Mouse (Mus musculus) cortical plate, adult 2 months (tissue): Measurements from ENCODE around the gene Klhl26. TPM values are rescaled to one million over a fixed set of nuclear protein-coding genes. Genes with fewer than 3 reads are reported as not detected.

Experiments used
- H3K27ac ChIP-seq: fragments of 200-500 bp; 2 replicates; pipeline ENCODE4 v1.5.1; 2012; ENCODE audit warnings: low read length, control low read depth, inconsistent platforms; ENCODE audit not compliant: insufficient read depth
- H3K4me1 ChIP-seq: fragments of 200-500 bp; 2 replicates; pipeline ENCODE4 v1.6.1; 2011; ENCODE audit warnings: low read length; ENCODE audit not compliant: control insufficient read depth, insufficient read depth
- H3K4me3 ChIP-seq: fragments of 200-500 bp; 2 replicates; pipeline ENCODE4 v1.5.1; 2011; ENCODE audit warnings: mild to moderate bottlenecking, low read length, control low read depth; ENCODE audit not compliant: insufficient read depth
- CTCF ChIP-seq: fragments of 200-500 bp; IDR thresholded peaks from 2 replicates; pipeline ENCODE4 v1.5.1; 2011; ENCODE audit warnings: mild to moderate bottlenecking, control low read depth, low read length; ENCODE audit not compliant: insufficient read depth; ENCODE audit errors: extremely low read depth
- POLR2A ChIP-seq: fragments of 200-500 bp; IDR thresholded peaks from 2 replicates; pipeline ENCODE4 v1.6.1; 2011; ENCODE audit warnings: mild to moderate bottlenecking, low read length, control low read depth; ENCODE audit not compliant: insufficient read depth; ENCODE audit errors: extremely low read depth
- polyA plus RNA-seq: library from polyadenylated mRNA; depleted of rRNA; stranded (reverse); fragments of >200 nt; gene quantifications from 2 replicates; pipeline ENCODE4 v1.2.3, GENCODE M21; 2012

Klhl26 gene
- polyA plus RNA-seq, 1 experiment, result 66.9 TPM

GRCm38 (mm10) chr8:70510228-70510915 is 33.6 kb upstream of the Klhl26 start, which contains the start of gene Uba52:
TSS of gene Uba52 (minus strand) at chr8:70510801.
- no peak for TF ChIP-seq CTCF
- TF ChIP-seq POLR2A, result peak; percentile 84
- H3K4me3 ChIP-seq, result peak within 1 kb of the TSS; percentile 58
- H3K27ac ChIP-seq, result peak within 1 kb of the TSS; percentile 79
- peaks cover 6% of the 10 kb centered on the region for H3K4me1 ChIP-seq

- Histone ChIP-seq H3K4me3 (peak overlapping the region; percentile 58), H3K27ac (no peak overlapping the region), H3K4me1 (peaks cover 6% of the 10 kb centered on the region)
- no peak for TF ChIP-seq POLR2A
- no peak for TF ChIP-seq CTCF
Observed at GRCm38 (mm10) chr8:70509281-70509952, 32.6 kb upstream of the Klhl26 start.

GRCm38 (mm10) chr8:70507027-70507393 is 30.2 kb upstream of the Klhl26 start:
- TF ChIP-seq CTCF, result no peak
- no peak for TF ChIP-seq POLR2A
- H3K4me1 ChIP-seq, result peaks cover 6% of the 10 kb centered on the region
- no peak overlapping the region; the same call in 1 of the 2 replicates for H3K4me3 ChIP-seq
- no peak overlapping the region for H3K27ac ChIP-seq

GRCm38 (mm10) chr8:70506328-70507026 is 29.7 kb upstream of the Klhl26 start, which contains the start of gene Rex1bd:
TSS of gene Rex1bd (minus strand) at chr8:70506752.
- Histone ChIP-seq H3K4me1 (peaks cover 6% of the 10 kb centered on the region), H3K4me3 (peak within 1 kb of the TSS; percentile 78), H3K27ac (no peak within 1 kb of the TSS)
- peak; percentile 43 for TF ChIP-seq POLR2A
- TF ChIP-seq CTCF, result peak; percentile 53

- TF ChIP-seq CTCF, result no peak
- no peak for TF ChIP-seq POLR2A
- Histone ChIP-seq H3K27ac (no peak overlapping the region), H3K4me1 (peaks cover 6% of the 10 kb centered on the region), H3K4me3 (peak overlapping the region; percentile 78)
Observed at GRCm38 (mm10) chr8:70505698-70506327, 29.0 kb upstream of the Klhl26 start.

GRCm38 (mm10) chr8:70504851-70505250 is 28.1 kb upstream of the Klhl26 start:
- Histone ChIP-seq H3K4me1 (peaks cover 6% of the 10 kb centered on the region), H3K27ac (no peak overlapping the region), H3K4me3 (no peak overlapping the region)
- TF ChIP-seq CTCF (peak; percentile 77), POLR2A (no peak)

GRCm38 (mm10) chr8:70504291-70504716 is 27.5 kb upstream of the Klhl26 start:
- Histone ChIP-seq H3K27ac (no peak overlapping the region), H3K4me1 (peaks cover 6% of the 10 kb centered on the region), H3K4me3 (no peak overlapping the region)
- TF ChIP-seq CTCF (no peak), POLR2A (no peak)

GRCm38 (mm10) chr8:70503062-70503750 is 26.4 kb upstream of the Klhl26 start:
- Histone ChIP-seq H3K4me1 (no peaks in the 10 kb centered on the region; the same call in 1 of the 2 replicates), H3K4me3 (no peak overlapping the region), H3K27ac (no peak overlapping the region)
- TF ChIP-seq CTCF (peak; percentile 41; the same call in 1 of the 2 replicates), POLR2A (no peak)

- H3K4me1 ChIP-seq, result no peaks in the 10 kb centered on the region; the same call in 1 of the 2 replicates
- H3K27ac ChIP-seq, result no peak overlapping the region
- no peak for TF ChIP-seq CTCF
- TF ChIP-seq POLR2A, result no peak
- no peak overlapping the region for H3K4me3 ChIP-seq
Observed at GRCm38 (mm10) chr8:70502540-70502939, 25.8 kb upstream of the Klhl26 start.
